Mouse (Mus musculus) liver, embryonic 16.5 days (tissue): ENCODE measurements around the gene Zfp13. TPM values are rescaled to one million over a fixed set of nuclear protein-coding genes. Genes with fewer than 3 reads are reported as not detected.
A peak's percentile ranks its signal among the peaks of the same experiment; 100 is the strongest.
"Not testable (repeated sequence)": the region's sequence is repeated elsewhere in the genome, so short reads cannot be mapped to it uniquely, and the experiment has no call there.

Experiments used
- ATAC-seq: fragments of 200-750 bp; cut with Nextera tagmentation; 2 replicates; pipeline ENCODE4 v1.8.0; 2017; ENCODE audit warnings: low read depth, mild to moderate bottlenecking, moderate number of reproducible peaks, moderate library complexity
- H3K27ac ChIP-seq: fragments of 300-500 bp; sonication (generic); 2 replicates; pipeline ENCODE4 v1.5.1; 2014; ENCODE audit warnings: mild to moderate bottlenecking, low read length
- H3K27me3 ChIP-seq: fragments of 300-500 bp; sonication (generic); 2 replicates; pipeline ENCODE4 v1.6.1; 2014; ENCODE audit warnings: low read depth, low read length, mixed read lengths; ENCODE audit not compliant: control insufficient read depth, insufficient read depth
- H3K36me3 ChIP-seq: fragments of 300-500 bp; sonication (generic); 2 replicates; pipeline ENCODE4 v1.6.1; 2014; ENCODE audit warnings: mild to moderate bottlenecking; ENCODE audit not compliant: control insufficient read depth, insufficient read depth
- H3K4me1 ChIP-seq: fragments of 300-500 bp; sonication (generic); 2 replicates; pipeline ENCODE4 v1.6.1; 2014; ENCODE audit warnings: low read depth, low read length, mixed read lengths; ENCODE audit not compliant: control insufficient read depth
- H3K4me2 ChIP-seq: fragments of 300-500 bp; sonication (generic); 2 replicates; pipeline ENCODE4 v1.6.1; 2014; ENCODE audit warnings: low read depth, low read length, mixed read lengths
- H3K4me3 ChIP-seq: fragments of 300-500 bp; sonication (generic); 2 replicates; pipeline ENCODE4 v1.5.1; 2014; ENCODE audit warnings: low read depth, mild to moderate bottlenecking, low read length
- H3K9ac ChIP-seq: fragments of 300-500 bp; sonication (generic); 2 replicates; pipeline ENCODE4 v1.6.1; 2014; ENCODE audit warnings: low read depth, low read length
- H3K9me3 ChIP-seq: fragments of 300-500 bp; sonication (generic); replicated peaks from 2 replicates; pipeline ENCODE4 v1.6.1; 2016; ENCODE audit warnings: low read length; ENCODE audit not compliant: control insufficient read depth
- WGBS: fragments of 180-500 bp; shearing (Covaris S2); extraction: QIAGEN DNeasy Blood & Tissue Kit; methylation state at CpG from one replicate; pipeline ENCODE4 v1.1.7; 2014; ENCODE audit not compliant: insufficient replicate concordance; 5-methylcytosine and 5-hydroxymethylcytosine counted together
- polyA plus RNA-seq: library from polyadenylated mRNA; unstranded; fragments of >200 nt; fragmentation: Nextera tagmentation; extraction: Ambion mirVana; gene quantifications from 2 replicates; pipeline ENCODE4 v1.2.1, GENCODE M21; 2015

Zfp13 gene
- polyA plus RNA-seq, 1 experiment from 2014 or later: 1.6 TPM

DNA sequence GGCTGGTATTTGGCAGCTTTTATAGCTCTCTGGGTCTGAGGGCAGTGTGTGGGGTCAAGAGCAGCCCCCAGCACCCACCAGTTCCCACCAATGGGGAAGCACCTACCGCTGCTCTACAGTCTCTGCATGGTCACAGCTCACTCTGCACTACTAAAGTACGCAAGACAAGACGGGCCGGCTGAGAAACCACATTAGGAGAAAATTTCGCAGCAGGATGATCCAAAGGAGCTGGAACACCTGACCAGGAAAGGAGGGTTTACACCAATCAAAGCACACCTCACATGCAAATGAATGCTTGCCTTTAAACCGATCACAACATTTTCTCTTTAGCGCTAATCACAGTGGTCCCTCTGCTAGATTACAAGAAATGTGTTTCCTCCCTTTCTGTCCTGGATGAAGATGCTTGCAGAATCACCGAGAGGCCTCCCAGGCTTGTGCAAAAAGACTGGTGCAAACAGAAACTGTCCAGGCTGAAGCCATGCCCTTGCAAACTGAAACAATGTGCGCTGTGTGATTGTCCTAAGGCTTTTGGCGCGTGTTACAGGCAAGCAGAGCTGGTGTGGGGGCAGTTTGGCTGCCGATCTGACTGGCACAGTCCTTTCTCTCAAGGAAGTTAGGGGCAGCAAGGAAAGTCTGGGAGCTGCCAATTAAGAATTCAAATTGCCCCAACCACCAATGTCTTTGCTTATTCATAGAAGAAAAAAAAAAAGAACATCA lies 57.1 kb downstream of the Zfp13 start:
- H3K9ac ChIP-seq: no peak overlapping the region
- H3K27me3 ChIP-seq: no peaks in the 10 kb centered on the region
- 22% methylated on average over 12 of the region's 12 CpGs for WGBS
- no peak for ATAC-seq
- H3K36me3 ChIP-seq: no peaks in the 10 kb centered on the region
- no peak overlapping the region for H3K27ac ChIP-seq
- peaks cover 15% of the 10 kb centered on the region for H3K4me1 ChIP-seq
- H3K4me2 ChIP-seq: peak overlapping the region; percentile 4; the same call in 1 of the 2 replicates
- H3K9me3 ChIP-seq: no peaks in the 10 kb centered on the region
- no peak overlapping the region for H3K4me3 ChIP-seq

DNA sequence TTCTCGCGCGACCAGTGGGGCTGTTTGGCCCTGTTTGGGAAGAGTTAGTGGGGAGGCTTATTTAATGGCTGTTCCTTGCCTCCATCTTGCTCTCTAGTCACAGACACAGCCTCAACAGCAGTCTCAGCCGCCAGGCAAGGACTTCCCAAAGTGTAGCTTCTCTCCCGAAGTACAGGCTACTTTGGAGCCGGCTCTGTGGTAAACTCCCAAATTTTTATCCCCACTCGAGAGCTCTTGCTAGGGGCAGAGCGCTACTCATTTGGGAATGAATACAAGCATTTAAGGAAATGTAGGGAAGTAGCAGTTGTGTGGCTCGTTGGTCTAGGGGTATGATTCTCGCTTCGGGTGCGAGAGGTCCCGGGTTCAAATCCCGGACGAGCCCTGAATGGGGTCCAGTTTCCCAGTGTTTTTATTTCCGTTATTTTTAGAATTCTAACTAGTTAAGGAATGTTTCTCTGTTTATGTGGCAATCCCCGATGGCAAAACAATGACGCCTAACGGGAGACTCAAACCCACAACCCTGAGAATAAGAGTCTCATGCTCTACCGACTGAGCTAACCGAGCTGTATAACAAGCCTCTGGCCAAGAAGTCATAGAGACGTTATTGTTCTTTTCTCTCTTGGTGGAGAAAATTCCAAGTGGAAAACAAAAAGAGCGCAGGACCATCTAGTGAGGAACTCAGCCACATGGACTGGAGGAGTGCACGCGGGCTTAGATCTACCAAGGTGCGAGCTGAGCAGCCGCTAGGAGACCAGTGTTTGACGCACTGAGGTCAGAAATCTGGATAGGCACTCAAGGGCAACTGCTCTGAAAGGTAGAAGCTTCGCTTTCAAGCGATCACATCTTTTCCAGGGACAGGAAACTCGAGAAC lies 58.4 kb downstream of the Zfp13 start:
- Histone ChIP-seq H3K27me3 (no peaks in the 10 kb centered on the region), H3K4me1 (peaks cover 12% of the 10 kb centered on the region), H3K4me2 (peak overlapping the region; percentile 47), H3K9me3 (no peaks in the 10 kb centered on the region), H3K36me3 (no peaks in the 10 kb centered on the region), H3K4me3 (peak overlapping the region; percentile 39), H3K9ac (no peak overlapping the region), H3K27ac (no peak overlapping the region)
- peak; percentile 67 for ATAC-seq
- WGBS: 16% methylated on average over 31 of the region's 31 CpGs

DNA sequence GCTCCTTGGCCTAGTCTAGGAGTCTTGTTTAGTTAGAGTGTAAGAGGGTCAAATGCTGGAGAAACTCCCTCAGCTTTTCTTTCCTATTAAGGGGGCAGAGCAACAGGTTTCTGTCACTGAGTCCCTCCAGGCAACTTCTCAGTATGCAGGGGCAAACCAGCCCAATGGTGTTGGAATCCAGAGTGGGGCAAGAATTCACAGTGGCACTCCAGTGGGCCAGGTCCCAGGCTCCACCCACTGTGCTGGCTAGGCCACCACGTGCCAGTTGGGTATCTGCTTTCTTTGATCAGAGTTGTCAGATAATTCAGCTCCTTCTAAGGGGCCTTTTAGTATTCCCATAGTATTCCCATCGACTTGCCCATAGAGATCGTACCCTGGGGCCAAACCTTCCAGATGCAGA lies 59.2 kb downstream of the Zfp13 start:
- ATAC-seq: no peak
- H3K9me3 ChIP-seq: no peaks in the 10 kb centered on the region
- peak overlapping the region; percentile 47 for H3K4me2 ChIP-seq
- no peak overlapping the region; the same call in 1 of the 2 replicates for H3K4me3 ChIP-seq
- no peak overlapping the region for H3K9ac ChIP-seq
- H3K36me3 ChIP-seq: no peaks in the 10 kb centered on the region
- no peak overlapping the region for H3K27ac ChIP-seq
- WGBS: 39% methylated on average over 3 of the region's 3 CpGs
- H3K27me3 ChIP-seq: no peaks in the 10 kb centered on the region
- H3K4me1 ChIP-seq: peaks cover 10% of the 10 kb centered on the region

DNA sequence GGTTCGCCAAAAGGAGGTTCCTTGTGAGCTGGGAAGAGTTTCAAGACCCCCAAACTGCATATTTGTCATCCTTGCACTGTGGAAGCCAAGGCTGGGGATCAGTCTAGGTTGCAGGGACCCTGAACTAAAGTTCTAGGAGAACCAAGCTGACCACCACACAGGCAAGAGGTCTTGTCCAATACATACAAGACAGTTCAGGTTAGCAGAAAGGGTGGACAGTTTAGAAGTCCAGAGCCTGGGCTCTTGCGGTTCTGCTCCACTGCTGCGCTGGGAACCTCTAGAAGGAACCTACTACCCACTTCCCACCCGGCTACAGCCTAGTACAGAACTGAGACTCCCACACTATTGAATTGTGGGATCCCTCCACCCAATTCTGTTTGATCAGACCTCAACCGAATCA lies 59.7 kb downstream of the Zfp13 start:
- H3K9ac ChIP-seq: no peak overlapping the region
- WGBS: 82% methylated on average over 5 of the region's 5 CpGs
- no peak overlapping the region for H3K27ac ChIP-seq
- H3K27me3 ChIP-seq: no peaks in the 10 kb centered on the region
- H3K4me1 ChIP-seq: peaks cover 14% of the 10 kb centered on the region
- H3K4me3 ChIP-seq: no peak overlapping the region
- no peaks in the 10 kb centered on the region for H3K36me3 ChIP-seq
- H3K9me3 ChIP-seq: no peaks in the 10 kb centered on the region
- H3K4me2 ChIP-seq: no peak overlapping the region
- ATAC-seq: no peak

DNA sequence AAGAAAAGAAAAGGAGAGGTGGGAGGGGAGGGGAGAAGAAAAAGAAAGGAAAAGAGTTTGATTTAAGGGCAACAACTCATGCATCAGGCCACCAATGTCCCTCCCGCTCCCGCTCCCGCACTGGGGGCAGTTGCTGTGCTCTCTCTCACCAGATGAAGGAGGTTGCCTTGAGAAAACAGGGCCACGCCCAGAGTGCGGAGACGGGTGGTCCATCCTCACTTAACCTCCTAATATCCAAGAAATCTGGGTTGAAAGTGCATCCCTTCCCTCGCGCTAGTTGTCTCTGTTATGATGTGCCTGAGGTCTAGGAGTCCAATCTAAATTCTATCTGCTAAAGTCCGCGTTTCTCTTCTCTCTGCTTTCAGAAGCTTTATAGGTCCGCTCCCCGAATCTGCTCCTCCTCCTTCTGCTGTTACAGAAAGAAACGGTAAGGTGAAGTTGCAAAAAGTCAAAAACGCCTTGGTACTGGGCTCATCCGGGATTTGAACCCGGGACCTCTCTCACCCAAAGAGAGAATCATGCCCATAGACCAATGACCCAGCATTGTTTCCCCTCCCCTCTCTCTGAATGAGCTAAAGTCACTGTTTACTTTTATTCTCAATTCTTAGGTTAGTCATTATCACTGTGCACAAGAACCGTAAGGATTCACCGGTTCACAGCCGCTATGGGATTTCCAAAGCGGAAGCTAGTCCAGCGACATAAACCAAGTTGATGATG lies 60.8 kb downstream of the Zfp13 start:
- Histone ChIP-seq H3K9ac (peak overlapping the region; percentile 45; the same call in 1 of the 2 replicates), H3K36me3 (no peaks in the 10 kb centered on the region), H3K27ac (no peak overlapping the region), H3K4me2 (peak overlapping the region; percentile 78), H3K27me3 (no peaks in the 10 kb centered on the region), H3K4me3 (peak overlapping the region; percentile 52), H3K4me1 (peaks cover 16% of the 10 kb centered on the region), H3K9me3 (no peaks in the 10 kb centered on the region)
- 8% methylated on average over 21 of the region's 21 CpGs for WGBS
- ATAC-seq: no peak

DNA sequence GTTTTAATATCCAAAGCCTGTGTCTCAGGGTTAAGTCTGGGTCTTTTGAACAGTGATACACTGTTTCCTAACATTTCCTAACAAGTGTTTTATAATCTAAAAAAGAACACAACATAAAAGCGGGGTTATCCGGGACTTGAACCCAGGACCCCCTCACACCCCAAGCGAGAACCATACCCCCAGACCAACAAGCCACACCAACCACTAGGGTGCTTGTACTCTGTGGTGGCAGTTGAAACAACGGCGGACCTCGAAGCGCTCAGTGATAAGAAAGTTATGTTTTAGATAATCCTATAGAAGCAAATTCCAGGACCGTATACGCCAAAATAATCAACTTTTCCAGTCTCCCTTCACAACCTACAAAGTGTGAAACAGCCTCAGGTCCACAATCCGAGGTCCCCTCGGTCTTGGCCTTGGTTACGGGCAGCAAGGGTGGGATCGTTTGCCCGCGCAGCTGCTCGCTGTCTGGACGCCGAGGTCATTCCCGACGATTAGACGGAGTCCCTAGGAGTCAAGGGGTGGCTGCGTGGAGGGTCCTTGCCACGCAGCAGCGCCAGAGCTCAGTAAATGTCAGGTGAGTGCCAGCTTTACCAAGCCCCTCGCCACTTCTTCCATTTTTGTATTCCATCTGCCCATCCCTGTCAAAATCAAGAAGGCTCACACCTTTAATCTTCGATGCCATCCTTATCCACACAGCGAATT lies 61.6 kb downstream of the Zfp13 start:
- WGBS: 4% methylated on average over 27 of the region's 27 CpGs
- Histone ChIP-seq H3K4me2 (peak overlapping the region; percentile 78), H3K36me3 (no peaks in the 10 kb centered on the region), H3K27ac (no peak overlapping the region), H3K9me3 (no peaks in the 10 kb centered on the region), H3K9ac (peak overlapping the region; percentile 45), H3K4me1 (peaks cover 16% of the 10 kb centered on the region), H3K27me3 (no peaks in the 10 kb centered on the region), H3K4me3 (peak overlapping the region; percentile 52)
- no peak for ATAC-seq

DNA sequence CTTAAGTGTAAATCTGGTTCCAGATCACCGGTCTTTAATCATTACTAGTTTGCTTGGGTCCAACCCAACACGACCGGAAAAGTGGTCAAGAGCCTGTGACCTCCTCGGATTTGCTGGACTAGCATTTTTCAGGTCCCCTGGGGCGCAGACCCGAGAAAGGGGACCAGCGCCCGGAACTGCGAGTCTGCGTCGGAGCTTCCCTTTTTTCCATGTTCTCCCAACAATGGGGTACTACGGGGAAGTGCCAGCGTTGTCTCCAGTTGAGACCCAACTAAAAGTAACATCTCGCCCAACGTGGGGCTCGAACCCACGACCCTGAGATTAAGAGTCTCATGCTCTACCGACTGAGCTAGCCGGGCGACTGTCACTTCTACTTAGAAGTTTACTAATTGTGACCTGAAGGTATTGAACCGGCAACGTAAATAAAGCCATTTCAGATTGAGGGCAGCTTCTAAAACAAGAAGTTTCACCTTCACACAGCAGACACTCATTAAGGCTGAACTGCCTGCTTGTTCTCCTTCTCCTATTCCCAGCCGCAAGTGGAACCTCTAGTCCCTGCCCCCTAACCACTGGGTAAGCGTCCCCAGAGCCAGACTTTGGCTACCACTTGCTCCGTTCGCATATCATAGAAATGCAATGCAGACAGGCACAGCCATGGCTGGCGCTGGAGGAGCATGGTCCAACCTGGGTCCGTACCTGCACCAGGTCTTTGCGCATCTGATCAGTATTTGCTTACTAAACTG lies 64.1 kb downstream of the Zfp13 start:
- Histone ChIP-seq H3K4me2 (peak overlapping the region; percentile 59), H3K4me1 (peaks cover 12% of the 10 kb centered on the region), H3K4me3 (peak overlapping the region; percentile 21; the same call in 1 of the 2 replicates)
- peak; percentile 83 for ATAC-seq
- not testable (repeated sequence) for H3K27ac ChIP-seq, H3K9ac ChIP-seq, H3K9me3 ChIP-seq, H3K27me3 ChIP-seq, H3K36me3 ChIP-seq
- under 1% methylated on average over 17 of the region's 29 CpGs for WGBS
